Mouse (Mus musculus) right cerebral cortex, postnatal 10 days (tissue): ENCODE measurements at regions not wholly inside any gene's neighbourhood (a gene's known extent, or its start where the extent isn't known, plus 50 kb on each side); places are given as distances from the start of the nearest gene placed in this dataset.
A peak's percentile ranks its signal among the peaks of the same experiment; 100 is the strongest.

Experiments
- DNase-seq, 2 experiments: peaks; one replicate each; pipeline ENCODE4 v3.0.0; 2021; ENCODE audit warnings: low spot score in 2 of 2

- no peak for DNase-seq
Measured at GRCm38 (mm10) chr6:99939382-99939781, 213.2 kb upstream of the Prok2 start.

- no peak for DNase-seq
Measured at GRCm38 (mm10) chr6:99938949-99939348, 212.8 kb upstream of the Prok2 start.

DNA sequence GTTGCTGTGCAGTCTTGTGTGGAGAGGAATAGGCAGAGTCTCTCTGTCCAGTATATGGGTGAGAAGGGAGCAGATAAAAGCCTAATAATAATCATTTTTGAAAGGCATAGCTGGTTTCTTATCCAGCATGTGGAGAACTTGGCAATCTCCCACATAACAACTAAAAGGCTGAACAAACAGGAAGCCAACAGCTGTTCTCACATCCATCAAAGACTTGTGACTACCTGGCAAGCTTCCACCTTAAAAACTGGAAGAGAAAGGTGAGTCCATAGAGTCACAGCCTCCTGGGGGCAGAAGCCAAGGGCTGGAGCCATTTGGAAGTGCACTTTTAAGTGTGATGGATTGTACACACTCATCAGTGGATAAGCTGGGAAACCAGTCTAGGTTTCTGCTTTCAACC is 210.5 kb upstream of the Prok2 start:
- DNase-seq = no peak

DNA sequence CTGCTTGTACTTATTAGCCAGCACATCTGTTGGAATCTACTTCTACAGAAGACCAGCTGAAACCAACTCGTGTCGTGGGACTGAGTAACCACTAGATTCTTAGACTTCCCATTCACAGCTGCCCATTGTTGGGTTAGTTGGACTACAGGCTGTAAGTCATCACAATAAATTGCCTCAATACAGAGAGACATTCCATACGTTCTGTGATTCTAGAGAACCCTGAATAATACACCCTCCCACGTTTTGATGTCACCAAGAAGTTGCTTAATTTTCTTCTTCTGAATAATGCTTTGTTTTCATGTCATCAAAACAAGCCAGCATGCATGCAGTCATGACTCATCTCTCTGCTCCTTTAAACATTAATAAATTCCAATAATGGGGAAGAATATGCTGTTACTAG is 209.2 kb upstream of the Prok2 start:
- DNase-seq = no peak

GRCm38 (mm10) chr6:99934394-99934793 is 208.2 kb upstream of the Prok2 start:
- DNase-seq = peak in 1 of 2 experiments; percentile 37

DNA sequence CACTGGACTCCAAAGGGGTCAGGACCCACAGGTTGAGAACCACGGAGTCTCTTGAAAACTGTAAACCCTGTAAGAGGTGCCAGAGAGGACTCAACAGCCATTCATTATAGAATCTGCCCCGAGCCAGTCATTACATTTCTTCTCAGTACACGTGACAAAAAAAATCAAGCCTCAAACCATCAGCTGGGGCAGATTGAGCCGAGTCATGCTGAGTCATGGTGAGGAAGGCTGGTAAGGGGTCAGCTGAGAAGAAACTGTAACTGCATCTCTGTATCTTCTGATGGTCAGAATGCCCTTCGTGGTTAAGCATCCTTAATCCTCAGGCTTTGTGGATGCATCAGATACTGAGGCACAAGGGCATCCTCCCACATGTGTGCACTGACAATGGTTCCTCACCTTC is 207.2 kb upstream of the Prok2 start:
- DNase-seq = no peak

GRCm38 (mm10) chr6:99932923-99933322 is 206.7 kb upstream of the Prok2 start:
- DNase-seq = peak in 1 of 2 experiments; percentile 35

DNA sequence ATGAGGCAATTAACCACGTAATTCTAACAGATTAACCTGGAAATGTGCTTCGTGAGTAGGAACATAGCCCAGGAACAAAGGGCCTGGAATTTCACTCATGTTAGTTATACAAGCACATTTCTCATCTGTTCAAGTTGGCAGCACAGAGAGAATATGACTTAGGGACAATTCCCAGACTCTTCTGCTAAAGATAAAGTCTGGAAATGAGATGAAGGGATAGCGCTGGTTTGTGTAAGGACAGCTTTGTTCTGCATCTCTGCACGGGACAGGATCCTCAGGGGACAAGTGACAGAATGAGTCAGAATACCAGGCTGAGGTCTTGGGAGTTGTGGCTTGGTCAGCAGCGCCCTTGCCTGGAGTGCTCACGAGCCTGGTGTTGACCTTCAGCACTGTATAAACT is 206.2 kb upstream of the Prok2 start:
- DNase-seq = no peak

GRCm38 (mm10) chr6:99931588-99931987 is 205.4 kb upstream of the Prok2 start:
- no peak for DNase-seq

DNA sequence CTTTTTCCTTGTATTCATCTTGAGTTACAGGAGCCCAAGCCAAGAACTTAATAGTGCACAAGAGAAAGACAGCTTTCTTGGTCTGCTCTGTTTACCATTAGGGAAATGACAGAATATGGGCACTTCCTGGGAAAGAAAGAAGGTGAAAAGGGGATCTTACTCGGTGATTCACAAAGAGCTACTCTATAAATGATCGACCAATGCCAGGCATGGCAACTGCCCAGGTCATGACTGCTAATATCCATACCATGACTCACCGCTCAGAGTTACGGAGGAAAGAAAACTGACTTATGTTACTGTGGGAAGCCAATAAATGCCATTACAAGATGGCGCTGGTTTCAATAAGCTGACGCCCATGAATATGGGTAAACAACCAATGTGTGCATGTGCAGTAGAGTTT is 204.1 kb upstream of the Prok2 start:
- DNase-seq = no peak

GRCm38 (mm10) chr6:99927933-99928555 is 201.9 kb upstream of the Prok2 start:
- DNase-seq = no peak

GRCm38 (mm10) chr6:99924181-99924580 is 198.0 kb upstream of the Prok2 start:
- no peak for DNase-seq

DNA sequence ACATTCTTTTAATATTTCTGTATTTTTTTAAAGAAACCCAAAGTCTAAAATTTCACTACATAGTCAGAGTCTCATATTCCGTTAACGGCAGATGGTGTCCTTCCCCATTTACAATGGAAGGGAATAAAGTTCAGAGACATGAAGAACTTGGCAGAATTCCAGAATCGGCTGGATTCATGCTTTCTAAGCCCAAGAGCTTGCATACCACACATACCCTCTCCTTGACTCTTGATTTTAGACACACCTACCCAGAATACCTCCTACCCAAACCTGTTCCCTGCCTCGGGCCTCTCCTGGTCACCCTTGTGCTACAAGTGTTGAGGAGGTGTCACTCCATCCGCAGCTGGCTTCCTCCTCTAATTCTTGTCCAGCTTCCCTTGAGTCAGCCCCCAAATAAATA is 195.8 kb upstream of the Prok2 start:
- no peak for DNase-seq

DNA sequence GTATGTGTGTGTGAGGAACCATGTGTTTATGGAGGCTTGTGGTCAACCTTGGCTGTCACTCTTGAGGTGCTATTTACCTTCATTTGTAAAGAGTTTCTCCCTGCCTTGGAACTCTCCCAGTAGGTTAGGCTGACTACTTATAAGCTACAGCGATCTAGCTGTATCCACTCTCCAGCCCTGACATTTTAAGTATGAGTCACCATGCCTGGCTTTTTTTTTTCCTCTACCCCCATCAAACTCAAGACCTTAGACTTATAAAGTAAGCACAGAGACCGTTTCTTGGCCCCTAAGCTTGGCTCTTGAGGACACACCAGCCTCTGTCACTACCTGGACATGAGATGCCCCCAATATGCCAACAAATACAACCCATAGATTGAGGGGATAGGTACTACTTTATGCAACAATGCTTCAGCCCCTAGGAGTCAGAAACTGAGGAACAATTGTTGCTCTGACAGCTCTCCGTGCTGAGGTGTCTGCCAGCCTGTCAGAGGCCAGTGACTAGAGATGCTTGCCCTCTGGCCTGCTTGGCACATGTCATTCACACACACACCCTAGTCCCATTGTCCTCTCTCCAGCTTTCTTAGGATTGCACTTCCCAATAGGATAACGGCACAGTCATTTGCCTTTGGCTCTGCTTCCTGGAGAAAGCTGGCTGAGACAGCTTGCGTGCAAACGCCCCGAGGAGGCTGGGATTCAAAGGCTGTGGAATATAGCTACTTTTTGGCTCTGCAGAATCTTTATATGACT is 193.8 kb upstream of the Prok2 start:
- peak; percentile 36 to 46 for DNase-seq

GRCm38 (mm10) chr6:99918351-99918750 is 192.2 kb upstream of the Prok2 start:
- DNase-seq = no peak

- DNase-seq = no peak
Measured at GRCm38 (mm10) chr6:99909921-99910320, 183.7 kb upstream of the Prok2 start.

- DNase-seq = no peak
Measured at GRCm38 (mm10) chr6:99909459-99909858, 183.3 kb upstream of the Prok2 start.

DNA sequence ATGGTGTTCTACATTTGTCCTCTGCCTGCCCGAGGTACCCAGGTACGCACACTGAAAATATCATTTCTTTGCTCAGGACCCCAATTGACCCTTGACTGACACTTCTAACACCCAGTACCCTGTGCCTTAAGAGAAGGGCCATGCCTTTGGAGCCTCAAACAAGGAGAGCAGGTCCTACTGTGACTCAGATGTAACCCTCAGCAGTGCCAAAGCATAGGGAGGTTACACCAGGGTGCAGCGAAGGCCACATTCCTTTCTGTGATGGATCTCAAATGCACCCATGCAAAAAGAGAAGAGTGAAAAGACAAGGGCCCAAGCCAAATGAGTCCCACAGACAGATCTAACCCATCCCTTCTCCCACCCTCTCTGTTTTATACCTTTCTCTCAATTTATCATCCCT is 181.9 kb upstream of the Prok2 start:
- no peak for DNase-seq

- no peak for DNase-seq
Measured at GRCm38 (mm10) chr6:99905194-99905593, 179.0 kb upstream of the Prok2 start.

GRCm38 (mm10) chr6:99904607-99905006 is 178.4 kb upstream of the Prok2 start:
- no peak for DNase-seq

- DNase-seq = peak; percentile 72 to 85
Measured at GRCm38 (mm10) chr6:99904044-99904443, 177.9 kb upstream of the Prok2 start.

GRCm38 (mm10) chr6:99901564-99901963 is 175.4 kb upstream of the Prok2 start:
- no peak for DNase-seq

GRCm38 (mm10) chr6:99901146-99901545 is 175.0 kb upstream of the Prok2 start:
- no peak for DNase-seq

GRCm38 (mm10) chr6:99899704-99900103 is 173.5 kb upstream of the Prok2 start:
- no peak for DNase-seq
